Mouse (Mus musculus) cerebellum, adult 2 months (tissue): ENCODE measurements at regions not wholly inside any gene's neighbourhood (a gene's known extent, or its start where the extent isn't known, plus 50 kb on each side); places are given as distances from the start of the nearest gene placed in this dataset.

Experiments used
- CTCF ChIP-seq: fragments of 200-500 bp; IDR thresholded peaks from 2 replicates; pipeline ENCODE4 v1.5.1; 2011; ENCODE audit warnings: low read depth, mild to moderate bottlenecking, control low read depth, low read length, moderate library complexity, borderline replicate concordance; ENCODE audit not compliant: insufficient read depth
- POLR2A ChIP-seq: fragments of 200-500 bp; IDR thresholded peaks from 2 replicates; pipeline ENCODE4 v1.6.1; 2011; ENCODE audit warnings: low read length, control low read depth, borderline replicate concordance; ENCODE audit not compliant: insufficient read depth

- TF ChIP-seq CTCF: no peak
- TF ChIP-seq POLR2A: no peak
Observed at GRCm38 (mm10) chr11:32133996-32134395, 66.1 kb downstream of the Il9r start.
